Mouse (Mus musculus): ENCODE data around the gene Hcrt. TPM values are rescaled to one million over a fixed set of nuclear protein-coding genes. Genes with fewer than 3 reads are reported as not detected.

Gene Hcrt
- total and polyA plus RNA-seq, 2 experiments from 2014 or later: not detected

- Histone ChIP-seq H3K27me3 (ENCODE audit: control insufficient read depth, insufficient read depth, low read length) (no peaks in the 10 kb centered on the region), H3K4me2 (ENCODE audit: low read depth, low read length) (peak overlapping the region; percentile 73), H3K36me3 (replicated peaks; ENCODE audit: control insufficient read depth, insufficient read depth, low read length) (peaks cover 4% of the 10 kb centered on the region; the same call in 1 of the 2 replicates), H3K9ac (replicated peaks; ENCODE audit: low read depth, low read length) (peak overlapping the region; percentile 30; the same call in 1 of the 2 replicates), H3K9me3 (replicated peaks; ENCODE audit: control insufficient read depth, low read length) (no peaks in the 10 kb centered on the region), H3K4me1 (ENCODE audit: control insufficient read depth, insufficient read depth) (peaks cover 6% of the 10 kb centered on the region), H3K27ac (ENCODE audit: low read depth) (no peak overlapping the region), H3K4me3 (ENCODE audit: low read depth, low read length) (peak overlapping the region; percentile 78)
- DNase-seq (ENCODE audit: low spot score): no peak
- no peak for ATAC-seq (ENCODE audit: insufficient read depth, low read depth)
- 44% methylated on average over 6 of the region's 6 CpGs for WGBS
- TF ChIP-seq CTCF (IDR thresholded peaks at IDR 0.05; ENCODE audit: low read depth) (no peak), EP300 (IDR thresholded peaks at IDR 0.05; ENCODE audit: low read depth) (no peak)
These were observed 7.2 kb upstream of the Hcrt start for GRCm38 (mm10) chr11:100769980-100770379.

DNA sequence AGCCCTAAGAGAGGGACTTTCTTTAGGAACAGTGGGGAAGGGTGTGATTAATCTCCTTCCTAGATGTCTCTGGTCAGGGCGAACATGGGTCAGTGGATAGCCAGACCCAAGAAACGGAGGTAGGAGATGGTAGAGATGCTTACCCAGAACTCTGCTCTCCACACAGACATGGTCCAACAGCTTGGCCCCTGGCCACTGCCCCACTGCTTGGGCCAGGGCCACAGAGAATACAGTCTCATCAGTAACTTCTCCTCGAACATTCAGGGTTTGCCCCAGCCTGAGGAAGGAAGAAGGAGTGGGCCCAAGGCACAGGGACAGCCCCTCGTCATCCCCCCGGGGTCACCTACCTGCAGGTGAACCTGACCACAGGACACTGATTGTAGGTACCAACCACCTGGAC is 5.1 kb upstream of the Hcrt start:
- no peak overlapping the region for H3K9ac ChIP-seq (replicated peaks; ENCODE audit: low read depth, low read length)
- WGBS: 90% methylated on average over 5 of the region's 5 CpGs
- no peak for DNase-seq (ENCODE audit: low spot score)
- no peak overlapping the region for H3K27ac ChIP-seq (ENCODE audit: low read depth)
- no peaks in the 10 kb centered on the region for H3K27me3 ChIP-seq (ENCODE audit: control insufficient read depth, insufficient read depth, low read length)
- H3K4me2 ChIP-seq (ENCODE audit: low read depth, low read length): no peak overlapping the region
- H3K4me1 ChIP-seq (ENCODE audit: control insufficient read depth, insufficient read depth): peaks cover 6% of the 10 kb centered on the region
- no peaks in the 10 kb centered on the region for H3K9me3 ChIP-seq (replicated peaks; ENCODE audit: control insufficient read depth, low read length)
- TF ChIP-seq CTCF (IDR thresholded peaks at IDR 0.05; ENCODE audit: low read depth): no peak
- no peak for TF ChIP-seq EP300 (IDR thresholded peaks at IDR 0.05; ENCODE audit: low read depth)
- no peak for ATAC-seq (ENCODE audit: insufficient read depth, low read depth)
- peaks cover 4% of the 10 kb centered on the region; the same call in 1 of the 2 replicates for H3K36me3 ChIP-seq (replicated peaks; ENCODE audit: control insufficient read depth, insufficient read depth, low read length)
- no peak overlapping the region for H3K4me3 ChIP-seq (ENCODE audit: low read depth, low read length)

GRCm38 (mm10) chr11:100766726-100767125 is 4.0 kb upstream of the Hcrt start:
- DNase-seq (ENCODE audit: low spot score): no peak
- H3K27ac ChIP-seq (ENCODE audit: low read depth): no peak overlapping the region
- H3K9me3 ChIP-seq (replicated peaks; ENCODE audit: control insufficient read depth, low read length): no peaks in the 10 kb centered on the region
- H3K27me3 ChIP-seq (ENCODE audit: control insufficient read depth, insufficient read depth, low read length): peaks cover 10% of the 10 kb centered on the region; the same call in 1 of the 2 replicates
- TF ChIP-seq EP300 (IDR thresholded peaks at IDR 0.05; ENCODE audit: low read depth) (no peak), CTCF (IDR thresholded peaks at IDR 0.05; ENCODE audit: low read depth) (no peak)
- peaks cover 6% of the 10 kb centered on the region for H3K4me1 ChIP-seq (ENCODE audit: control insufficient read depth, insufficient read depth)
- no peak for ATAC-seq (ENCODE audit: insufficient read depth, low read depth)
- no peak overlapping the region for H3K9ac ChIP-seq (replicated peaks; ENCODE audit: low read depth, low read length)
- peaks cover 4% of the 10 kb centered on the region; the same call in 1 of the 2 replicates for H3K36me3 ChIP-seq (replicated peaks; ENCODE audit: control insufficient read depth, insufficient read depth, low read length)
- no peak overlapping the region for H3K4me2 ChIP-seq (ENCODE audit: low read depth, low read length)
- no peak overlapping the region for H3K4me3 ChIP-seq (ENCODE audit: low read depth, low read length)
- 84% methylated on average over 9 of the region's 9 CpGs for WGBS

- Histone ChIP-seq H3K27me3 (ENCODE audit: control insufficient read depth, insufficient read depth, low read length) (peaks cover 38% of the 10 kb centered on the region), H3K27ac (ENCODE audit: low read depth) (no peak overlapping the region), H3K36me3 (replicated peaks; ENCODE audit: control insufficient read depth, insufficient read depth, low read length) (peaks cover 3% of the 10 kb centered on the region; the same call in 1 of the 2 replicates), H3K4me1 (ENCODE audit: control insufficient read depth, insufficient read depth) (0 out of 2 replicates have a peak, but pooled peaks cover 5% of the 10 kb centered on the region), H3K9ac (replicated peaks; ENCODE audit: low read depth, low read length) (no peak overlapping the region), H3K4me2 (ENCODE audit: low read depth, low read length) (peak overlapping the region; percentile 65), H3K4me3 (ENCODE audit: low read depth, low read length) (peak overlapping the region; percentile 44), H3K9me3 (replicated peaks; ENCODE audit: control insufficient read depth, low read length) (no peaks in the 10 kb centered on the region)
- TF ChIP-seq CTCF (IDR thresholded peaks at IDR 0.05; ENCODE audit: low read depth) (peak; percentile 71), EP300 (IDR thresholded peaks at IDR 0.05; ENCODE audit: low read depth) (no peak)
- under 1% methylated on average over 26 of the region's 27 CpGs for WGBS
- ATAC-seq (ENCODE audit: insufficient read depth, low read depth) (peak; percentile 84), DNase-seq (ENCODE audit: low spot score) (peak; percentile 75)
These were observed 1.1 kb downstream of the Hcrt start for GRCm38 (mm10) chr11:100761547-100762045.

DNA sequence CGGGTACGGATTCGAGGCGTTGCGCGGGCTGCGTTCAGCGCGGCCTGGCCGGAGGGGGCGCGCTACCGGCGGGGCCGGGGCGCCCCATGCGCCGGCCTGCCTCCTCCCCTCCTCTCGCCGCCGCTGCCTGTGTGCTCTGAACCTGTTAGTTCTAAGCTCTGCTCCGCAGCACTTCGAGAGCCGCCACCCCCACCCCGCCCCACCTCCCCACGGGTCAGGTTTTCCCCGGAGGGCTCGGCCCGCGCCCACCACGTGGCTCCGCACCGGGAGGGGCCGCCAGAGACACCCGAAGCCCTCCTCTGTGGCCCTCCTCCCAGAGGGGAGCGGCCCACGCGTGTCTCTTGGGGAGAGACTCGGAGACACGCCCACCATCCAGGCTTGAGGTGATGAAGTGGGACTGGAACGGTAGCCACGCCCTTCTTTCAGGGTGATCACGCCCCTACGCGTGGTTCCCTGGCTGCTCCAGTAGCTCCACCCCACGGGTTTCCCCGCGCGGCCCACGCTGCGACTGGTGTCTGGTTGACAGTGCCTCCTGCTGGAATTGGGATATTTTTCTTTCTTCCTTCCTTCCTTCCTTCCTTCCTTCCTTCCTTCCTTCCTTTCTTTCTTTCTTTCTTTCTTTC is 3.0 kb downstream of the Hcrt start, which contains the start of gene Kcnh4:
TSS of gene Kcnh4 (minus strand) at position 332 of the 623 bp plus-strand sequence.
- H3K9ac ChIP-seq (replicated peaks; ENCODE audit: low read depth, low read length): no peak within 1 kb of the TSS
- no peak for ATAC-seq (ENCODE audit: insufficient read depth, low read depth)
- peaks cover 45% of the 10 kb centered on the region for H3K27me3 ChIP-seq (ENCODE audit: control insufficient read depth, insufficient read depth, low read length)
- 0 out of 2 replicates have a peak, but pooled peaks cover 5% of the 10 kb centered on the region for H3K4me1 ChIP-seq (ENCODE audit: control insufficient read depth, insufficient read depth)
- DNase-seq (ENCODE audit: low spot score): no peak
- H3K4me3 ChIP-seq (ENCODE audit: low read depth, low read length): 0 out of 2 replicates have a peak within 1 kb of the TSS, but pooled peaks have one; percentile 0
- H3K9me3 ChIP-seq (replicated peaks; ENCODE audit: control insufficient read depth, low read length): no peaks in the 10 kb centered on the region
- WGBS: 2% methylated on average over 50 of the region's 51 CpGs
- no peaks in the 10 kb centered on the region for H3K36me3 ChIP-seq (replicated peaks; ENCODE audit: control insufficient read depth, insufficient read depth, low read length)
- no peak for TF ChIP-seq EP300 (IDR thresholded peaks at IDR 0.05; ENCODE audit: low read depth)
- TF ChIP-seq CTCF (IDR thresholded peaks at IDR 0.05; ENCODE audit: low read depth): no peak
- no peak within 1 kb of the TSS for H3K27ac ChIP-seq (ENCODE audit: low read depth)
- H3K4me2 ChIP-seq (ENCODE audit: low read depth, low read length): peak within 1 kb of the TSS; percentile 10; the same call in 1 of the 2 replicates
